Mouse (Mus musculus): ENCODE results near the gene Neurog1. TPM values are rescaled to one million over a fixed set of nuclear protein-coding genes. Genes with fewer than 3 reads are reported as not detected.
A peak's percentile ranks its signal among the peaks of the same experiment; 100 is the strongest.

Gene Neurog1
- not detected for total RNA-seq (2021)
- long read RNA-seq, experiment 1: 0 reads
- long read RNA-seq, experiment 2: 0 reads

- peak; percentile 25 for DNase-seq
Observed at GRCm38 (mm10) chr13:56251924-56252619, at the start of gene Neurog1. Gene Neurog1 (minus strand): TSS chr13:56252163.

- DNase-seq: no peak
Observed at GRCm38 (mm10) chr13:56299336-56299735, 47.4 kb upstream of the Neurog1 start.

DNA sequence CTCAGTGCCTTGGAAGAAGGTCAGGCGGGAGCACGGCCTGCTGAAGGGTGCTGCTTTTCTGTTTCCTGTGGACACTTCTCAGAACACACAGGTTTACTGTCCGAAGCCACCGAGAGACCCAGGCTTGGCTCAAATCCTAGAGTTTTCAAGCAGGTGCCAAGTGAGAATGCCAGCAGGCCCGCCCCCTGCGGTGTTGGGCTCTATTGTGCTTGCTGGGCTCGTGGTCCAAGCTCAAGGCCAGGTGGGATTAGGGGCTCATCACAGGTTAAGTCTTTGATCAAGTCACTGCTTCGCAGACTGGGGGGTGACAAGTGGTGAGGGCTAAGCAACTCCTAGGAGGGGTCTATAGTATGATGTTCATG is 44.7 kb upstream of the Neurog1 start:
- DNase-seq: no peak

DNA sequence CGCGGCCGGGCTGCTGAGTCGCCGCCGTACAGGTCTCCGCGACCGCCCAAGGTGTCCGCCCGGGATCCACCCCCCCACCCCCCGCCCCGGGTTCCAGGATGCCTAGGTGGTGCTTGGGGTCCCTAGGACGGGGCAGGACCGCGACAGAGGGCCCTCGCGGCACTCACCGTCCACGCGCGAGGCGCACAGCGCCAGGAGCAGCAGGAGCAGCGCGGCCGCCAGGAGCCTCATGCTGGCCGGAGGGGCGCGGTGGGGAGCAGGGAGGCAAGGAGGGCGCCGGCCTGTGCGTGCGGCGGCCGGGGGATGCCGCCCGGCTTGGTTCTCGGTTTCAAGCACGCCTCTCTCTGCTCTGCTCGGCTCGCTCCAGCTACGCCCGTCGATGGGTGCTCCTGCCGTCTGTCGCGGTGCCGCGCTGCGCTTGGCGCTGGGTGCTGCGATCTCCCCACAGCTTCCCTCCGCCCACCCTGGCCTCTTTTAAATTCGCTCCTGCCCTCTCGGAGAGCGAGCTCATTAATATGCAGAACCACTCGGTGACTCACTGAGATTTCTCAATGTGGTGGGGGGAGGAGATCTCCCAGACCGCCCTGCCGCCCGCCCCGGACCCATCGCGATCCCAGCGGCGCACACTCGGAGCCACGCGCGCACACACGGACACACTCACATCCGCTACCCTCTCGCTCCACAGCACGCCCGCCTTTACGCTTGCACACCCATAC is 44.1 kb upstream of the Neurog1 start, which contains the start of gene Cxcl14:
Gene Cxcl14, minus strand, starts transcription at position 609 of the 716 bp plus-strand sequence.
- peak; percentile 33 for DNase-seq

GRCm38 (mm10) chr13:56295586-56295942 is 43.6 kb upstream of the Neurog1 start:
- DNase-seq: no peak

DNA sequence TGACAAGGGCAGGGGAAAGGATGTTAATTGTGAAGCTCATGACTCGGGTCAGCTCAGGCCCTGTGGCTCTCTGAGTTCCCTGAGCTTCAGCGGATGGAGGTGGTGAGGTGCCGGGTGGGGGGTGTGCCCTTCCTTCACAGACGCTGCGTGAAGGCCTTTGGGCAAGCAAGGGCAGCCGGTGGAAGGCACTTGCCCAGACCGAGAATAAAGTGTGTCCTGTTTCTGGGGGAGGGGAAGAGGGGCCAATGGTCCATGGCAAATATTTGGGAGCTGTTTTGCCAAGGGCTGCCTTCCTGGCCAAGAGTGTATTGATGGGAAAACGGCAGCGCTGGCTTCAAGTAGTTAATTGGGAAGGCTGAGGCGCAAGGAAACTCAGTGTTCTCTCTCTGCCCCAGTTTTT is 42.9 kb upstream of the Neurog1 start:
- no peak for DNase-seq

DNA sequence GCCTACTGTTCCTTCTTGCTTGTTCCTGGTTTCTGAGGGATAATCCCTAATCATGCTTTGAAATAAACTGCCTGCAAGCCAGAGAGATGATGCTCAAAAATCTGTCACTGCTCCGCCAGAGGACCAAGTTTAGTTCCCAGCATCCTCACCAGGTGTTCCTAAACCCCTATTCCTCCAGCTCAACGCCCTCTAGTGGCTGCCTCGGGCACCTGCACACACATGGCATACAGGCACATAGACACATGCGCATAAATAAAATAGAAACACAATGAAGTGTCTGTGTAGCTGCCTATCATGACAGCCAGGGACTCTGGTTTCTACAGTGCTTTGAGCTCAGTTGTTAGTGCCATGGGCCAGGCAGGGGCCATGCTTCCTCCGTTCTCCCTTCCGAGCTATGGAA is 38.0 kb upstream of the Neurog1 start:
- DNase-seq: no peak

DNA sequence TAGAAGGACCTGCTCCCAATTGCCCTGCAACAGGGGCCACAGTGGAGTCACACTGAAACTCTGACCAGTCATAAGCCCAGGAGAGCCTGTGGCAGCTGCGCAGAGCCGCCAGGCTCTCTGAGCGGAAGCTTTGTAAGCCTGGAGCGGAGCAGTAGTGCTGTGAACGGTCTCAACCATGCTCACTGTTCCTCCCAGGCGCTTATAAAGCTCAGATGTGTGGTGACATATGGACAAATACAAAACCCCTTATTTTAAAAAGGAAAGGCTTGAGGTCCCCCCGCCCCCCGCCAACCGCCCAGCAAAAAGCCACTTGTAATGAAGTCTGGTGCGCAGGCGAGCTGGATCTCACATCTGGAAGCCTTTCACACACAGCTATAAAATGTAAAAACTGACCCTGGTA is 37.3 kb upstream of the Neurog1 start:
- no peak for DNase-seq

GRCm38 (mm10) chr13:56288601-56289000 is 36.6 kb upstream of the Neurog1 start:
- DNase-seq: no peak

GRCm38 (mm10) chr13:56287091-56287490 is 35.1 kb upstream of the Neurog1 start:
- no peak for DNase-seq

DNA sequence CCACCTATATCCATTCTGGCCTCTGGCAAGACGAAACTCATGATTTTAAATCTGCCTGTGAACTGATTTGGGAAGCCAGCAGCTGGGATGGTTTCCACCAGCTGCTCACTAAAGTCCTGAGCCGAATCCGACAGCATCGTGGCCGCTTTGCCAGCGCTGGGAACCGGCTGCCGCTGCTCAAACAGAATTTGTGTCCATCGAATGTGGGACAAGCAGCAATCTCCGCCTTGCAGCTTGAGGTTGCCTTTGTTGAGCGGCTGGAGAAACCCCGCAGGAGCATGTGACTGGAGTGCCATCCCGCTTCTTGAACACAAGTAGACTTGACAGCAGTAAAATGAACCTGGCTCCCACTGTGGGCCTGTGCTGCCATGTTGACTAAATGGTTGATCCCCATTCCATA is 31.4 kb upstream of the Neurog1 start:
- no peak for DNase-seq

- DNase-seq: no peak
Observed at GRCm38 (mm10) chr13:56280356-56280755, 28.4 kb upstream of the Neurog1 start.

- DNase-seq: peak; percentile 90
Observed at GRCm38 (mm10) chr13:56279439-56279838, 27.5 kb upstream of the Neurog1 start.

DNA sequence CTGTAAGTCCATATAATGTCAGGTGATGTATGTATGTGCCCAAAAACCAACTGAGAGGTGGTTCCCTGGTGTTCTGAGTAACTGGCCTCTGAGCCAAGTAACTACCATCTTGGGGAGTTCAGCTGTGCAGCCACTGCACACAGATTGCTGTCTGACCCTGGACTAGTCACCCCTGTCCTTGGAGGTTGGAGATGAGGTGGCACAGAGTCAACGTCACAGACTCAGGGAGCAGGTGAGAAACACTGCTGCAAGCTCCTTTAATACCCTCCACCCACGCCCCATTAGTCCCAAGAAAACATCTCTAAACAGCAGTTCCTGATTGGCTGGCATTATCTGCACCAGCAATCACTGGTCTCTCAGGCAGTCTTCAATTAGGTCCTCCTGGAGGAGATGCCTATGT is 23.2 kb upstream of the Neurog1 start:
- no peak for DNase-seq

- no peak for DNase-seq
Observed at GRCm38 (mm10) chr13:56270124-56270523, 18.2 kb upstream of the Neurog1 start.

- no peak for DNase-seq
Observed at GRCm38 (mm10) chr13:56267396-56267795, 15.4 kb upstream of the Neurog1 start.

- DNase-seq: peak; percentile 28
Observed at GRCm38 (mm10) chr13:56266435-56266834, 14.5 kb upstream of the Neurog1 start.

DNA sequence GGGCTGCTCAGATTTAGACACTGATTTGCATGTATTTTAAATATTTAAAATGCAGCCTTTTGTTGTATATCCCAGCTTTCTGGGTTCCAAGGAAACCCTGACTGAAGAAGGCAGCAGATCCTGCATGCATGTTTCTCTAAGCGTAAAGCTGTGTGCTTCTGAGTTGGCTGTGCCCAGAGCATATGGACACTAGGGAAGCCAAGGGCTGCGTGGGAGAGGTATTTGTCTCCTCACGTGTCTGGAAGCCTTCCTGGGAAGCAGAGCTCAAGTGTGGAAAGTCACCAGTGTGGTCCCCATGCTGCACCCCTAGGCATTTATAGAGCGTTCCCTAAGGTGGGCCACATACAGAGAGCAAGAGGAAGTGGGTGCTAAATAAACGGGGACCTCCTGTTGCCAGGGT is 13.7 kb upstream of the Neurog1 start:
- DNase-seq: no peak

DNA sequence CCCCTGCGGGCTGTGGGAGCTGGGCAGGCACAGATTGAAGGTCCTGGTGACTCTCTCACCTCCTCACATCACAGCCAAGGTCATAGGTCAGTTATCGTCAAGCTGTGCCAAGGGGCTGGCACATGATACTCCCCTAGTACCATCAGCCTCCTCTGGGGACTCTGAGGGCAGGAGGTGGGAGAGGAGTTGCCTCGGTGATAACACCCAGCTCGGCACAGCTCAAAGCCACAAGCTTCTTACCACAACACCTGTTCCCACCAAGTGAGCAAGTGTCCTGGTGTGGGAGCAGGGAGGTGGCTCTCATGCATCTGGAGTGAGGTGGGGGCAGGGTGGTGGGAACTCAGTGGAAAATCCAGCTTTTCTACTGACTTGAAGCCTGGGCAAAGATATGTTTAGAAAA is 10.3 kb upstream of the Neurog1 start:
- no peak for DNase-seq

- no peak for DNase-seq
Observed at GRCm38 (mm10) chr13:56260344-56260780, 8.4 kb upstream of the Neurog1 start.

- DNase-seq: no peak
Observed at GRCm38 (mm10) chr13:56259926-56260250, 7.9 kb upstream of the Neurog1 start.

GRCm38 (mm10) chr13:56259021-56259925 is 7.3 kb upstream of the Neurog1 start:
- no peak for DNase-seq

Measured in gastrocnemius, postnatal 10 days (tissue).